Comparison of ENCODE assay signal across 7 mouse cellular contexts in genomic region chr11:98192901-98193805, GRCm38 (mm10). TPM values are rescaled to one million over a fixed set of nuclear protein-coding genes. Genes with fewer than 3 reads are reported as not detected.
DNase-seq lines count a peak whose midpoint lies in the region; ATAC-seq lines count a peak whose summit lies in the region.

Gene Med1 (minus strand): TSS chr11:98193293.

- peaks cover 3% of the 10 kb centered on the region for H3K36me3 ChIP-seq in embryonic facial prominence, embryonic 11.5 days (replicated peaks; ENCODE audit: control insufficient read depth, insufficient read depth, low read depth, low read length)
- H3K36me3 ChIP-seq in limb, embryonic 10.5 days = peaks cover 31% of the 10 kb centered on the region
- H3K36me3 ChIP-seq in midbrain, embryonic 13.5 days = peaks cover 17% of the 10 kb centered on the region

- DNase-seq in adrenal gland, postnatal 14 days = peak; percentile 96
- peak; percentile 98 for DNase-seq in embryonic facial prominence, embryonic 11.5 days (ENCODE audit: low spot score)
- peak; percentile 95 for DNase-seq in kidney, adult 11 months
- DNase-seq in limb, embryonic 10.5 days (ENCODE audit: low spot score) = peak; percentile 90
- peak; percentile 86 for DNase-seq in spleen, adult 12 weeks (ENCODE audit: low spot score)

- peak within 1 kb of the TSS; percentile 87 for H3K9ac ChIP-seq in embryonic facial prominence, embryonic 11.5 days (replicated peaks; ENCODE audit: low read length)
- peak within 1 kb of the TSS; percentile 88 for H3K9ac ChIP-seq in midbrain, embryonic 13.5 days (replicated peaks)

- H3K4me2 ChIP-seq in embryonic facial prominence, embryonic 11.5 days (ENCODE audit: low read depth, low read length) = peak within 1 kb of the TSS; percentile 60
- peak within 1 kb of the TSS; percentile 73 for H3K4me2 ChIP-seq in midbrain, embryonic 13.5 days (replicated peaks)

- H3K4me1 ChIP-seq in embryonic facial prominence, embryonic 11.5 days (ENCODE audit: control insufficient read depth, insufficient read depth, low read length) = no peaks in the 10 kb centered on the region; the same call in none of the 2 replicates
- peaks cover 14% of the 10 kb centered on the region for H3K4me1 ChIP-seq in limb, embryonic 10.5 days
- H3K4me1 ChIP-seq in midbrain, embryonic 13.5 days (replicated peaks) = peaks cover 18% of the 10 kb centered on the region

- H3K27me3 ChIP-seq in embryonic facial prominence, embryonic 11.5 days (ENCODE audit: control insufficient read depth, insufficient read depth, low read length) = no peaks in the 10 kb centered on the region
- H3K27me3 ChIP-seq in limb, embryonic 10.5 days (ENCODE audit: low read depth, poor library complexity, severe bottlenecking) = 0 out of 2 replicates have a peak, but pooled peaks cover 5% of the 10 kb centered on the region
- no peaks in the 10 kb centered on the region; the same call in 1 of the 2 replicates for H3K27me3 ChIP-seq in midbrain, embryonic 13.5 days

- peak within 1 kb of the TSS; percentile 44; the same call in 1 of the 2 replicates for H3K27ac ChIP-seq in embryonic facial prominence, embryonic 11.5 days (replicated peaks; ENCODE audit: low read depth, low read length)
- peak within 1 kb of the TSS; percentile 95 for H3K27ac ChIP-seq in limb, embryonic 10.5 days
- peak within 1 kb of the TSS; percentile 92 for H3K27ac ChIP-seq in midbrain, embryonic 13.5 days

- under 1% methylated on average over 52 of the region's 53 CpGs for WGBS in embryonic facial prominence, embryonic 11.5 days
- under 1% methylated on average over 53 of the region's 53 CpGs for WGBS in limb, embryonic 10.5 days
- under 1% methylated on average over 50 of the region's 53 CpGs for WGBS in midbrain, embryonic 13.5 days

- ATAC-seq in embryonic facial prominence, embryonic 11.5 days (replicated peaks; ENCODE audit: insufficient number of reproducible peaks, low FRiP score, low TSS enrichment, low read depth) = peak; percentile 94
- peak; percentile 96 for ATAC-seq in granulocyte monocyte progenitor cell, adult 5-6 weeks (replicated peaks; ENCODE audit: poor library complexity, severe bottlenecking)
- peak; percentile 97 for ATAC-seq in midbrain, embryonic 13.5 days

- peak within 1 kb of the TSS; percentile 76 for H3K4me3 ChIP-seq in embryonic facial prominence, embryonic 11.5 days (ENCODE audit: low read depth, low read length)
- H3K4me3 ChIP-seq in limb, embryonic 10.5 days = peak within 1 kb of the TSS; percentile 83
- H3K4me3 ChIP-seq in midbrain, embryonic 13.5 days (replicated peaks) = peak within 1 kb of the TSS; percentile 88

- no peaks in the 10 kb centered on the region for H3K9me3 ChIP-seq in embryonic facial prominence, embryonic 11.5 days (replicated peaks; ENCODE audit: control insufficient read depth, low read length)
- no peaks in the 10 kb centered on the region for H3K9me3 ChIP-seq in limb, embryonic 10.5 days (replicated peaks)
- no peaks in the 10 kb centered on the region for H3K9me3 ChIP-seq in midbrain, embryonic 13.5 days

RNA-seq across cellular contexts. Expression of gene Med1, which starts in this region (rescaled TPM):
- 52.3 and 58.3 TPM in 2 replicates for total RNA-seq in adrenal gland, postnatal 14 days (2021)
- polyA plus RNA-seq in embryonic facial prominence, embryonic 11.5 days (2014; fragmentation: Nextera tagmentation; extraction: Ambion mirVana) = 85.2 and 85.8 TPM in 2 replicates
- total RNA-seq in granulocyte monocyte progenitor cell, adult 5-6 weeks (2014; fragmentation: Nextera tagmentation) = 80.2 and 96.6 TPM in 2 replicates
- 41.2 and 42.8 TPM in 2 replicates for total RNA-seq in granulocyte monocyte progenitor cell, adult 5-6 weeks (2017)
- 73.2 and 84.3 TPM in 2 replicates for polyA plus RNA-seq in limb, embryonic 10.5 days (2016; fragmentation: Nextera tagmentation; extraction: Ambion mirVana)
- 74.3 and 75.7 TPM in 2 replicates for polyA plus RNA-seq in midbrain, embryonic 13.5 days (2015; fragmentation: Nextera tagmentation; extraction: Ambion mirVana)

Comparison
In these comparisons a context has a peak if more than half of its experiments do, and no peak if none do; other contexts are left out.
1. Peak in every context shown above with its lines: DNase-seq, ATAC-seq, H3K4me3 ChIP-seq and H3K27ac ChIP-seq.
2. H3K27ac ChIP-seq: peak in every context shown above with its lines; median percentile 95 in limb, embryonic 10.5 days; 92 in midbrain, embryonic 13.5 days; 44 in embryonic facial prominence, embryonic 11.5 days.